Mouse (Mus musculus) midbrain, embryonic 11.5 days (tissue): ENCODE data around the gene Fahd1. TPM values are rescaled to one million over a fixed set of nuclear protein-coding genes. Genes with fewer than 3 reads are reported as not detected.
A peak's percentile ranks its signal among the peaks of the same experiment; 100 is the strongest.

Experiments used
- ATAC-seq: fragments of 200-750 bp; cut with Nextera tagmentation; 2 replicates; pipeline ENCODE4 v1.8.0; 2017; ENCODE audit warnings: moderate TSS enrichment, moderate library complexity; ENCODE audit not compliant: low FRiP score
- DNase-seq: peaks from one replicate; pipeline ENCODE4 v3.0.0; 2015; ENCODE audit warnings: low spot score; ENCODE audit errors: missing footprints
- H3K27ac ChIP-seq: fragments of 300-500 bp; sonication (generic); 2 replicates; pipeline ENCODE4 v1.5.1; 2014; ENCODE audit warnings: low read depth, low read length
- H3K27me3 ChIP-seq: fragments of 300-500 bp; sonication (generic); 2 replicates; pipeline ENCODE4 v1.6.1; 2014; ENCODE audit warnings: mild to moderate bottlenecking, low read length, moderate library complexity, mixed read lengths; ENCODE audit not compliant: control insufficient read depth, insufficient read depth
- H3K36me3 ChIP-seq: fragments of 300-500 bp; sonication (generic); 2 replicates; pipeline ENCODE4 v1.6.1; 2014; ENCODE audit warnings: mild to moderate bottlenecking, low read length, moderate library complexity, mixed read lengths; ENCODE audit not compliant: control insufficient read depth, insufficient read depth
- H3K4me1 ChIP-seq: fragments of 300-500 bp; sonication (generic); 2 replicates; pipeline ENCODE4 v1.6.1; 2014; ENCODE audit warnings: low read length; ENCODE audit not compliant: control insufficient read depth, insufficient read depth
- H3K4me2 ChIP-seq: fragments of 300-500 bp; sonication (generic); 2 replicates; pipeline ENCODE4 v1.6.1; 2014; ENCODE audit warnings: mild to moderate bottlenecking, moderate library complexity
- H3K4me3 ChIP-seq: fragments of 300-500 bp; sonication (generic); 2 replicates; pipeline ENCODE4 v1.5.1; 2014; ENCODE audit warnings: low read depth, low read length
- H3K9ac ChIP-seq: fragments of 300-500 bp; sonication (generic); 2 replicates; pipeline ENCODE4 v1.6.1; 2014; ENCODE audit warnings: low read length
- H3K9me3 ChIP-seq: fragments of 300-500 bp; sonication (generic); 2 replicates; pipeline ENCODE4 v1.6.1; 2016; ENCODE audit warnings: low read length; ENCODE audit not compliant: control insufficient read depth
- WGBS: fragments of 180-500 bp; shearing (Covaris S2); extraction: QIAGEN DNeasy Blood & Tissue Kit; methylation state at CpG from one replicate; pipeline ENCODE4 v1.1.7; 2014; 5-methylcytosine and 5-hydroxymethylcytosine counted together
- polyA plus RNA-seq: library from polyadenylated mRNA; unstranded; fragments of >200 nt; fragmentation: Nextera tagmentation; extraction: Ambion mirVana; gene quantifications from 2 replicates; pipeline ENCODE4 v1.2.1, GENCODE M21; 2014

Fahd1 gene
- polyA plus RNA-seq, 1 experiment from 2014 or later, result 18.8 TPM

- Histone ChIP-seq H3K4me2 (no peak overlapping the region), H3K36me3 (no peaks in the 10 kb centered on the region), H3K9ac (no peak overlapping the region), H3K27ac (no peak overlapping the region), H3K27me3 (no peaks in the 10 kb centered on the region; the same call in 1 of the 2 replicates), H3K4me1 (no peaks in the 10 kb centered on the region), H3K9me3 (no peaks in the 10 kb centered on the region), H3K4me3 (no peak overlapping the region)
- WGBS, result 82% methylated on average over 3 of the region's 3 CpGs
- no peak for ATAC-seq
- DNase-seq, result no peak
Measured at GRCm38 (mm10) chr17:24855838-24856464, 5.8 kb upstream of the Fahd1 start.

GRCm38 (mm10) chr17:24851381-24852125 is 1.4 kb upstream of the Fahd1 start:
- 77% methylated on average over 10 of the region's 10 CpGs for WGBS
- H3K4me1 ChIP-seq, result peaks cover 4% of the 10 kb centered on the region; the same call in 1 of the 2 replicates
- peak overlapping the region; percentile 72 for H3K4me2 ChIP-seq
- no peak overlapping the region for H3K9ac ChIP-seq
- no peak overlapping the region for H3K4me3 ChIP-seq
- no peak for DNase-seq
- no peak for ATAC-seq
- no peak overlapping the region for H3K27ac ChIP-seq
- no peaks in the 10 kb centered on the region for H3K9me3 ChIP-seq
- H3K36me3 ChIP-seq, result no peaks in the 10 kb centered on the region
- no peaks in the 10 kb centered on the region; the same call in 1 of the 2 replicates for H3K27me3 ChIP-seq

- Histone ChIP-seq H3K36me3 (no peaks in the 10 kb centered on the region), H3K4me1 (peaks cover 4% of the 10 kb centered on the region; the same call in 1 of the 2 replicates), H3K9me3 (no peaks in the 10 kb centered on the region), H3K27me3 (no peaks in the 10 kb centered on the region; the same call in 1 of the 2 replicates), H3K27ac (0 out of 2 replicates have a peak overlapping the region, but pooled peaks have one; percentile 73), H3K4me2 (peak overlapping the region; percentile 72), H3K4me3 (peak overlapping the region; percentile 76), H3K9ac (peak overlapping the region; percentile 70)
- 1% methylated on average over 20 of the region's 20 CpGs for WGBS
- ATAC-seq, result no peak
- no peak for DNase-seq
Measured at GRCm38 (mm10) chr17:24850773-24851127, 586 bp upstream of the Fahd1 start.

- under 1% methylated on average over 21 of the region's 21 CpGs for WGBS
- ATAC-seq (peak; percentile 62), DNase-seq (peak; percentile 98)
- H3K9ac ChIP-seq, result peak overlapping the region; percentile 71
- H3K4me2 ChIP-seq, result peak overlapping the region; percentile 60
- H3K27me3 ChIP-seq, result no peaks in the 10 kb centered on the region; the same call in 1 of the 2 replicates
- H3K4me1 ChIP-seq, result peaks cover 4% of the 10 kb centered on the region; the same call in 1 of the 2 replicates
- H3K4me3 ChIP-seq, result peak overlapping the region; percentile 76
- H3K9me3 ChIP-seq, result no peaks in the 10 kb centered on the region
- peak overlapping the region; percentile 73 for H3K27ac ChIP-seq
- no peaks in the 10 kb centered on the region for H3K36me3 ChIP-seq
Measured at GRCm38 (mm10) chr17:24849733-24850064, 465 bp downstream of the Fahd1 start.

- Histone ChIP-seq H3K27me3 (no peaks in the 10 kb centered on the region; the same call in 1 of the 2 replicates), H3K9ac (no peak overlapping the region), H3K27ac (no peak overlapping the region), H3K4me1 (peaks cover 4% of the 10 kb centered on the region; the same call in 1 of the 2 replicates), H3K9me3 (no peaks in the 10 kb centered on the region), H3K36me3 (no peaks in the 10 kb centered on the region), H3K4me3 (0 out of 2 replicates have a peak overlapping the region, but pooled peaks have one; percentile 1), H3K4me2 (peak overlapping the region; percentile 60; the same call in 1 of the 2 replicates)
- ATAC-seq (no peak), DNase-seq (no peak)
Measured at GRCm38 (mm10) chr17:24848600-24849031, 1.5 kb downstream of the Fahd1 start.

GRCm38 (mm10) chr17:24847386-24847785 is 2.8 kb downstream of the Fahd1 start:
- no peak overlapping the region for H3K27ac ChIP-seq
- H3K4me3 ChIP-seq, result no peak overlapping the region
- H3K4me2 ChIP-seq, result no peak overlapping the region
- no peaks in the 10 kb centered on the region for H3K36me3 ChIP-seq
- H3K9ac ChIP-seq, result no peak overlapping the region
- H3K4me1 ChIP-seq, result peaks cover 4% of the 10 kb centered on the region; the same call in 1 of the 2 replicates
- ATAC-seq (no peak), DNase-seq (no peak)
- H3K27me3 ChIP-seq, result no peaks in the 10 kb centered on the region; the same call in 1 of the 2 replicates
- 92% methylated on average over 1 of the region's 1 CpGs for WGBS
- no peaks in the 10 kb centered on the region for H3K9me3 ChIP-seq

GRCm38 (mm10) chr17:24844525-24844924 is 5.6 kb downstream of the Fahd1 start:
- 51% methylated on average over 9 of the region's 9 CpGs for WGBS
- H3K4me1 ChIP-seq, result peaks cover 4% of the 10 kb centered on the region; the same call in 1 of the 2 replicates
- H3K4me2 ChIP-seq, result no peak overlapping the region
- H3K9ac ChIP-seq, result no peak overlapping the region
- H3K27ac ChIP-seq, result no peak overlapping the region
- no peaks in the 10 kb centered on the region for H3K27me3 ChIP-seq
- H3K9me3 ChIP-seq, result no peaks in the 10 kb centered on the region
- no peaks in the 10 kb centered on the region for H3K36me3 ChIP-seq
- no peak for DNase-seq
- no peak overlapping the region for H3K4me3 ChIP-seq
- no peak for ATAC-seq

- Histone ChIP-seq H3K4me3 (no peak overlapping the region), H3K27ac (no peak overlapping the region), H3K4me1 (no peaks in the 10 kb centered on the region), H3K9ac (no peak overlapping the region), H3K36me3 (no peaks in the 10 kb centered on the region), H3K27me3 (no peaks in the 10 kb centered on the region), H3K4me2 (no peak overlapping the region), H3K9me3 (no peaks in the 10 kb centered on the region)
- 60% methylated on average over 2 of the region's 2 CpGs for WGBS
- ATAC-seq, result no peak
- DNase-seq, result no peak
Measured at GRCm38 (mm10) chr17:24842631-24843030, 7.5 kb downstream of the Fahd1 start.

GRCm38 (mm10) chr17:24841133-24841532 is 9.0 kb downstream of the Fahd1 start:
- Histone ChIP-seq H3K27me3 (no peaks in the 10 kb centered on the region), H3K4me2 (no peak overlapping the region), H3K9me3 (no peaks in the 10 kb centered on the region), H3K9ac (no peak overlapping the region), H3K4me1 (no peaks in the 10 kb centered on the region), H3K36me3 (no peaks in the 10 kb centered on the region), H3K27ac (no peak overlapping the region), H3K4me3 (no peak overlapping the region)
- ATAC-seq, result no peak
- no peak for DNase-seq
- 51% methylated on average over 4 of the region's 4 CpGs for WGBS
